Mouse (Mus musculus) bone marrow macrophage, adult 2 months (primary cell): ENCODE measurements around the gene Etl4.

Experiments used
- CTCF ChIP-seq: IDR thresholded peaks from 2 replicates; pipeline ENCODE4 v1.5.1; 2012; ENCODE audit warnings: low read depth, mild to moderate bottlenecking, low read length, moderate library complexity
- POLR2A ChIP-seq: IDR thresholded peaks from 2 replicates; pipeline ENCODE4 v1.6.1; 2012; ENCODE audit warnings: mild to moderate bottlenecking, low read depth, low read length, borderline replicate concordance

DNA sequence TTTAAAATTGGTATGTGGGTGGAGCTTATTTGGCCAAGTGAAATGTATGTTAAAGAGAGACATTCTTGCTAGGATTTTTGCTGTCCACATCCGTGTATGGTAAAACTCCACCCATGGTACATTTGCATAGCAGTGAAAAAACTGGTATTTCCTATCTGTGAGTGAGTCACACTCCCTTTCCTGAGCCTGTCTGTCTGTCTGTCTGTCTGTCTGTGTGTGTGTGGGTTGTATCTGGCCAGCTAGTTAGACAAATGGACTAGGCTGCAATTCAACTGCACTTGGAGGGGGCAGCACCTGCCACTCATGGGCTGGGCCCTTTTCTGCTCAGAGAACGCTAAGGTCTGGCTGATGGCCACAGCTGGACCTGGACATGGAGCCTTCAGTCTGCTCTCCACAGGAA is 650.1 kb downstream of the Etl4 start:
- no peak for TF ChIP-seq CTCF
- TF ChIP-seq POLR2A, result no peak
